Mouse (Mus musculus) olfactory bulb, adult 2 months (tissue): ENCODE results near the gene Prok1. TPM values are rescaled to one million over a fixed set of nuclear protein-coding genes. Genes with fewer than 3 reads are reported as not detected.

Source experiments
- H3K27ac ChIP-seq: fragments of 200-500 bp; 2 replicates; pipeline ENCODE4 v1.5.1; 2012; ENCODE audit warnings: low read depth, low read length; ENCODE audit not compliant: insufficient read depth
- H3K4me1 ChIP-seq: fragments of 200-500 bp; 2 replicates; pipeline ENCODE4 v1.6.1; 2012; ENCODE audit warnings: low read length; ENCODE audit not compliant: control insufficient read depth, insufficient read depth
- H3K4me3 ChIP-seq: fragments of 200-500 bp; 2 replicates; pipeline ENCODE4 v1.5.1; 2012; ENCODE audit warnings: mild to moderate bottlenecking, low read depth, low read length, moderate library complexity; ENCODE audit not compliant: insufficient read depth
- CTCF ChIP-seq: fragments of 200-500 bp; IDR thresholded peaks from 2 replicates; pipeline ENCODE4 v1.5.1; 2012; ENCODE audit warnings: low read depth, mild to moderate bottlenecking, low read length, moderate library complexity; ENCODE audit not compliant: insufficient read depth
- POLR2A ChIP-seq: fragments of 200-500 bp; IDR thresholded peaks from 2 replicates; pipeline ENCODE4 v1.6.1; 2012; ENCODE audit warnings: mild to moderate bottlenecking, low read depth, low read length, moderate library complexity; ENCODE audit not compliant: insufficient read depth
- WGBS: fragments of 180-500 bp; shearing (Covaris S2); methylation state at CpG from one replicate; pipeline ENCODE4 v1.1.7; 2018; 5-methylcytosine and 5-hydroxymethylcytosine counted together
- polyA plus RNA-seq: library from polyadenylated mRNA; stranded (reverse); fragments of >200 nt; gene quantifications from 2 replicates; pipeline ENCODE4 v1.2.4, GENCODE M21; 2012; ENCODE audit warnings: low replicate concordance; ENCODE audit not compliant: missing spikeins, insufficient read depth, insufficient read length

The Prok1 gene
- polyA plus RNA-seq, 1 experiment, result not detected

DNA sequence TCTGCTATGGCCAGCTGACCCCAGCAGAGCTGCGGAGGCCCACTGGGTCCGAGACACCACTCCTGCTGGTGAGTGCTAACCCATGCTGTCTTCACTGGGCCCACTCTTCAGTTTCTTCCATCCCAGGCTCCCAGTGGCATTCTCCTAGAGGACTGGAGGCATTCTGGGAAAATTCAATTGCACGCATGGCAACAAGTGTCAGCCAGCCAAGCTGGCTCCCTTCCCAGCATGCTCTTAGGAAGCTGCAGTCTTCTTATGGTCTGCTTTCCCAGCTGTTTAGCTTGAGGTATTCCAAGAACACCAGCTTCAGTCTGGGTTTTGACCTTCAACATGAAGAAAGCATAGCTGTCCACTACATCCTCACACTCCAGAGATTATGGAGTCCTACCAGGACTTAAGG lies 56.3 kb downstream of the Prok1 start:
- H3K27ac ChIP-seq, result no peak overlapping the region
- no peak for TF ChIP-seq POLR2A
- no peak for TF ChIP-seq CTCF
- no peak overlapping the region for H3K4me3 ChIP-seq
- WGBS, result 85% methylated on average over 3 of the region's 3 CpGs
- no peaks in the 10 kb centered on the region for H3K4me1 ChIP-seq

Other genes with a start within 250 kb of the Prok1 start
- not detected in 2 replicates for gene Kcna3, start 203.5 kb downstream of the Prok1 start, polyA plus RNA-seq
- gene Kcna2, start 138.6 kb downstream of the Prok1 start, polyA plus RNA-seq, result 46.9 and 149 TPM in 2 replicates
- gene Kcna10, start 56.7 kb downstream of the Prok1 start, polyA plus RNA-seq, result not detected in 2 replicates
- gene Cym, start 18.0 kb downstream of the Prok1 start, polyA plus RNA-seq, result not detected in 2 replicates
- not detected in 2 replicates for gene A630076J17Rik, start 9.1 kb downstream of the Prok1 start, polyA plus RNA-seq
- not detected in 2 replicates for gene Lamtor5, start 39.2 kb upstream of the Prok1 start, polyA plus RNA-seq
- gene Slc16a4, start 51.5 kb upstream of the Prok1 start, polyA plus RNA-seq, result not detected in 2 replicates
- 50.8 TPM in 1 of 2 replicates, not detected in the other for gene Rbm15, start 94.0 kb upstream of the Prok1 start, polyA plus RNA-seq
- gene Kcnc4, start 219.8 kb upstream of the Prok1 start, polyA plus RNA-seq, result not detected in 2 replicates